Mouse (Mus musculus) ES-E14 (cell line): ENCODE measurements around the gene Lrba.

ENCODE experiments used
- CHD2 ChIP-seq: IDR thresholded peaks from 2 replicates; pipeline ENCODE4 v1.6.1; 2014; ENCODE audit warnings: mild to moderate bottlenecking, low read depth, low read length, inconsistent platforms
- HCFC1 ChIP-seq: IDR thresholded peaks from 2 replicates; pipeline ENCODE4 v1.6.1; 2012; ENCODE audit warnings: low read length, inconsistent platforms, borderline replicate concordance; ENCODE audit not compliant: insufficient read depth
- MAFK ChIP-seq: IDR thresholded peaks from 2 replicates; pipeline ENCODE4 v1.6.1; 2014; ENCODE audit warnings: mild to moderate bottlenecking, low read depth, low read length, inconsistent platforms; ENCODE audit not compliant: insufficient read depth
- ZC3H11A ChIP-seq: IDR thresholded peaks from 2 replicates; pipeline ENCODE4 v1.6.1; 2012; ENCODE audit warnings: low read depth, mild to moderate bottlenecking, inconsistent platforms, low read length, borderline replicate concordance
- ZNF384 ChIP-seq: IDR thresholded peaks from 2 replicates; pipeline ENCODE4 v1.6.1; 2012; ENCODE audit warnings: low read depth, low read length, inconsistent platforms

DNA sequence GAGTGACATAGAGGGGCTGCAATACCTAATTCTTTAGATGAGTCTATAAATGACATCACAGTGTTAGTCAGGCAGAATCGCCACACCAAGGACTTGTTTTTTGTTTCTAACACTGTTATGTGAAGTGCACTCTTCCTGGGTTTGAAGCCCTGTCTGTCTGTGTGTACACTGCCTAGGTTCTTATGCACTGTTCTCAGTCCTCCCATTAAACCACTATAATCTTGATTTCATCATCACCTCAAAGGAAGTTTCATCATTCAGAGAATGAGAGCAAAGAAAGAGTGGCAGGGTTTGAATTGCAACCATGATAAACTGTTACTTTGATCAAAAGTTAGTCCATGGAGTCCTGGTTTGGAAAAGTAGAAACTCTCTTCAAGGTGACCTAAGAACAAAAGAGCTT lies 532.1 kb downstream of the Lrba start:
- no peak for TF ChIP-seq MAFK
- TF ChIP-seq CHD2 = no peak
- no peak for TF ChIP-seq ZC3H11A
- TF ChIP-seq HCFC1 = no peak
- no peak for TF ChIP-seq ZNF384
